Mouse (Mus musculus): Measurements from ENCODE around the gene Carmil1.

Gene Carmil1

GRCm38 (mm10) chr13:24155190-24155589 is 125.4 kb downstream of the Carmil1 start:
- in situ Hi-C loops (cut with MboI, MseI): no loop called here

DNA sequence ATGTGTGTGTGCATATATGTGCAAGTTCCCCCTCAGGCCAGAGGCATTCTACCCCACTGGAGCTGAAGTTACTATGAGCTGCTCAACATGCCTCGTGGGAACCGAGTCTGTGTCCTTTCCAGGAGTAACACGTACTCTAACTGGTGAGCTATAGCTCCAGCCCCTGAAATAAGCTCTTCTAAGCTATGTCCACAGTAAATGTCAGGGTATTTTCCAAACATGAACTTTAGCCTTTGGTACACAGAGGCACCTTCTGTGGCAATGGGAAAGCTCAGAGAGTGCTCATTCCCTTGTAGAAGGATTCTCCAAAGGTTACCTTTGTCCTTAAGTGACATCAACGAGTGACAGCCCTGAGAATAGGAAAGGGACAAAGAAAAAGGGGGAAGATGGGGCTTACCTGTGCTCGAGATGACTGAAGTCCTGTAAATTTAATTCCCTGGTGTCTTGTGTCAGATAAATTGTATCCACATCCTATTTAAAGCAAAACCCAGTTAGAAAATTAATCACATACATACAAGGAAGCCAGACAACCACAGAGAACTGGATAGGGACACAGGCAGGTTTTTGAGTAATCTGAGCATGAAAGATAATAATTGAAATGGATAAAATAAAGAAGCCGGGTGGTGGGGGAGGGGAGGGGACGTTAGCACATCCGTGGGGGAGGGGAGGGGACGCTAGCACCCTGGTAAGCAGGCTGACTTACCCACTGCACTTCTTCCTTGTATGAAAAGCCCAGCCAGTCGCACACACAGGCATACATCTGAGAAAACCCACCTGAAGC is 126.1 kb downstream of the Carmil1 start:
- in situ Hi-C loops (cut with MboI, MseI): no loop called here

GRCm38 (mm10) chr13:24152610-24153009 is 128.0 kb downstream of the Carmil1 start:
- in situ Hi-C loops (cut with MboI, MseI): no loop called here

DNA sequence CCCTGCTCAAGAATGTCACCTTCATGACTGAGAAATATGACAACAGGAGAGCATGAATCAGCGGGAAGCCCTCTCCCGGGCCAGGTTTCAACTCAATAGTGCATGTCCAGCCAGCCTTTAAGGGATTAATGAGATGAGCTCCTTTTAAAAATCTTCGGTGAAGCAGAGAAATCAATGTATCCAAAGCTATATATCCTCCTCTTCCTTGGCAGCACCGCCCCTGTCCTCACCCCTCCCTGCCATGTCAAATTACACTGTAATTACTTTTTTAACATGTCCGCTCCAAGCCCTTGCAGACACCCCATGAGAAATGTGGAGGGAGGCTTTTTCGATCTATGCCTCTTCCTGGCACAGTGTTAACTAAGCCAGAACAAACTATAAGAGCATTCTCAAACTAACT is 129.3 kb downstream of the Carmil1 start:
- in situ Hi-C loops (cut with MboI, MseI): no loop called here

DNA sequence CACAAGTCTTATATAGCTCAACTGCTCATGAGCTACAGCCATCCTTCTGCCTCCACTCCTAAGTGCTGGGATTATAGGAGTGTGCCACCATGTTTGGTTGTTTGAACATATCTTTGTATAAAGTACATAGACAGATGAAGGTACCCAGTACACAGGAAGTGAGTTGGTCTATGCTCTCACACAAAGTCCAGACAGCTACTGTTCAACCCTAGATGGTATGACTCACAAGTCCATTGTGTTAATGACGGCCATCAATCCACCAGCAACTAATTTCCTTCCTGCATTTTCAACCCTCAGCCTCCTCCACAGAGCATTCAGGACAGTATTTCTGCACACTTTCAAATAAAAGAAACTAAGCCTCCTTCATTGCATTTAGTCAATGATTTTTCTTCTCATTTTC is 132.0 kb downstream of the Carmil1 start:
- in situ Hi-C loops (cut with MboI, MseI): no loop called here

- in situ Hi-C loops (cut with MboI, MseI): no loop called here
These were observed 133.6 kb downstream of the Carmil1 start for GRCm38 (mm10) chr13:24147006-24147405.

GRCm38 (mm10) chr13:24146541-24146940 is 134.1 kb downstream of the Carmil1 start:
- in situ Hi-C loops (cut with MboI, MseI): no loop called here

GRCm38 (mm10) chr13:24144858-24145257 is 135.7 kb downstream of the Carmil1 start:
- in situ Hi-C loops (cut with MboI, MseI): no loop called here

DNA sequence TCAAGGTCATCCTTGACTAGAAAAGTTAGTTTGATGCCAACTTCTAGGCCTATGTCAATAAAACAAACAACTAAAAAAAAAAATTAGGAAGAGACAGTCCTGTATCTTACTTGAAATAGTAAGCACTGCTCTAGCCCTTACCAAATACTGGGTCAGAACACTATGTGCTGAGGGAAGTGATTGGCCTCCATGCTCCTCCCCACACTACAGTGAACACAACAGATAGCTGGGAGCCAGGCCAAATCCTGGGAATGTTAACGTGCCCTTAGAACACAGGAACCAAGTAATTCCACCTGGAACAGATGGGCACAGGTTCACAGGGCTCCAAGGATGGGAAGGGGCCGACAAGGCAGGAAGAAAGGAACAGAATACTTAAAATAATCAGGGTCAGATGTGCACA is 136.5 kb downstream of the Carmil1 start:
- in situ Hi-C loops (cut with MboI, MseI): no loop called here

DNA sequence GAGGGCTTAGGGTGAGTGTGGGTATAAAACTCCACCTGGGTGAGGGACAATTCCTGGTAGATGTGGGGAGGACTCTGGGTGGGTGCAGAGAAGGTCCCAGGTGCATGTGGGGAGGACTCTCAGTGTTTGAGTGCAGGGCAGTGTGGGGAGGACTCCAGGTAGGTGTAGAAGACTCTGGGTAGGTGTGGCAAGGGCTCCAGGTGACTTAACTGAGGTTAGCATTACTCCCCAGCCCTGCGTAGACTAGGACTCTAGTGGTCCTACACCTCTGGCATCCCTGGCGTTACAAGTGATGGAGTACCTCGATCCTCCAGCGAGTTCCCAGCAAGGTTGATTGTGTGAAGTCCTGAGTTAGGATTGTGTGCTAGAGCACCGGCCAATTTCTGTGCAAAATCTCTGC is 143.8 kb downstream of the Carmil1 start:
- in situ Hi-C loops (cut with MboI, MseI): no loop called here

GRCm38 (mm10) chr13:24135282-24136230 is 145.0 kb downstream of the Carmil1 start:
- in situ Hi-C loops (cut with MboI, MseI): no loop called here

DNA sequence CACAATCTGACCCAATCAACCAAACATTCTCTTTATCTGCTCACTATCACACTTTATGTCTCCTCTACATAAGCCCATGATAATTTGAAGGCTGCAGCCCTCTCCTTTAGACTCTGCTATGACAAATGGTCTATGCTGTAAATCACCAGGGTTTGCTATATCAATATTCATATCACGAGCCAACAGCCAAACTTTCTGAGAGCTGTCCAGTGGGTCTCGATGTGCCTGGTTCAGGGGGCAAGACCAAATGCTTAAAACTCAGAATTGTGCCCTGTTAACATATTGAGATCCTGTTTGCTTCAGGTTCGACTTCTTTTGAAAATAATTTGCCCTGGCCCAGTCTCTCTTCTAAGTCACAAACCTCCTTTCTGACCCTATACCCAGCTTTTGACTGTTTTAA is 147.7 kb downstream of the Carmil1 start:
- in situ Hi-C loops (cut with MboI, MseI): no loop called here

DNA sequence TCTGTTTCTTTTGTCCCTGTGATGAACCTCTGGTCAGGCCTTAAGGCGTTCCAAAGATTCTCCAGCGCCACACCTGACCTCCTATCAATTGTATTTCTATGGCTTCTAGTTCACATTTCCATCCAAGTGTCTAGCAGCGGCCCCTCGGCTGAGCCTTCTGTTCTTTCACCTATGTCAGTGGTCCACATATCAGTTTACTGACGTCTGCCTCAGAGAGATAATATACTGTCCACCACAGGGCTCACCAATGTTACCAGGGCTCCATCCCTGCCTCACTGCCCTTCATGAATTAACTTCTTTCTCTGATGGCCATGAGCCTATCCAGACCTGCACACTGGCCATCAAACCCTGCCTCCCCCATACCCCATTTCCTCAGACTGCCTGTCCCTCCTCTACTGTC is 149.3 kb downstream of the Carmil1 start:
- in situ Hi-C loops (cut with MboI, MseI): no loop called here

DNA sequence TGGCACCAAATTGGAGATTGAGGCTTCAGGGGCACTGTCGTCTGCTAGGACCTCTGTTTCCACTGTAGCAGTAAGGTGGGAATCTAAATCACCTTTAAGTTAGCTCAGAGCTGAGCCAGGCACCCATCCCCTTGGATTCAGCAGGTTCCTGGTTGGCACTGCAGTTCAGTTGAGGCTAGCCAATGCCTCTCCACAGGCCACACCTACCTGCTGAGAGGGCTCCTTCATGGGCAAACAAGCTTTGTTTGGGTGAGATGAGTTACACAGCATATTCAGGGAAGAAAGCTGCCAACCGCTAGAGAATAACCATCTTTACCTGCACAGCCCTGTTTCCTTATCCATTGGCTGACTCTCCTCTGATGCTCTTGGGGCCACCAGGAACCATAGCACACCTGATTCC is 149.9 kb downstream of the Carmil1 start:
- in situ Hi-C loops (cut with MboI, MseI): no loop called here

DNA sequence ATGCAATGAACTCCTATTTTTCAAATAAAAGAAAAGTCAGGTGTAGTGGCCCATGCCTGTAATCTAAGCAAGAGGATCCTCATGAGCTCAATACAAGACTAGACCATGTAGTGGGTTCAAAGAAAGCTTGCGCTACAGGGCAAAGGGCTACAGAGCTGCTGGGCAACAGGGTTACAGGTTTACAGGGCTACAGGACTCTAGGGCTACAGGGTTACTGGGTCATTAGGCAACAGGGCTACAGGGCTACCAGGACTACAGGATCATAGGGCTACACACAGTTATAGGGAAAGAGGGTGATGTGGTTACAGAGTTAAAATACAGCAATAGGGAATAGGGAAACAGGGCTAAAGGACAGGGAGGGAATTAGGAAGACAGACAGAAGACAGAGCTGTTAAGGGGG is 151.9 kb downstream of the Carmil1 start:
- in situ Hi-C loops (cut with MboI, MseI): no loop called here

DNA sequence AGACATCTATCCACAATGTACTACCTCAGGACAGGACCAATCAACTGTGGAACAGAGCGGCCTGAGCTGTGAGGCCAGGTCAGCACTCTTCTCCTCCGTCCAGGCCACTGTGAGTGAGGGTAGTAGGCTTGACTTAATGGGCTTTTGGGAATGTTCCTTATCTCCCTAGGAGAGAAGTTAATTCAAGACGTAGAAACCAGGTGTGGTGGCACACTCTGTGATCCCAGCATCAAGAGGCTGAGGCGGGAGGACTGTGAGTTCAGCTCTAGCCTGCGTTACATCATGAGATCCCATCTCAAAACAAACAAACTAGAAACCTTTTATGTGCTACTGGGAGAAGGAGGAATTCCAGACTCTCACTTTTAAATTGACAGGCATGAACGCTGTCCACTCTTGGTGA is 154.7 kb downstream of the Carmil1 start:
- in situ Hi-C loops (cut with MboI, MseI): no loop called here

- in situ Hi-C loops (cut with MboI, MseI): no loop called here
These were observed 163.3 kb downstream of the Carmil1 start for GRCm38 (mm10) chr13:24117181-24117812.

- in situ Hi-C loops (cut with MboI, MseI): no loop called here
These were observed 167.8 kb downstream of the Carmil1 start for GRCm38 (mm10) chr13:24112689-24113348.

- in situ Hi-C loops (cut with MboI, MseI): no loop called here
These were observed 170.3 kb downstream of the Carmil1 start for GRCm38 (mm10) chr13:24110329-24110728.

GRCm38 (mm10) chr13:24108282-24108681 is 172.3 kb downstream of the Carmil1 start:
- in situ Hi-C loops (cut with MboI, MseI): no loop called here

DNA sequence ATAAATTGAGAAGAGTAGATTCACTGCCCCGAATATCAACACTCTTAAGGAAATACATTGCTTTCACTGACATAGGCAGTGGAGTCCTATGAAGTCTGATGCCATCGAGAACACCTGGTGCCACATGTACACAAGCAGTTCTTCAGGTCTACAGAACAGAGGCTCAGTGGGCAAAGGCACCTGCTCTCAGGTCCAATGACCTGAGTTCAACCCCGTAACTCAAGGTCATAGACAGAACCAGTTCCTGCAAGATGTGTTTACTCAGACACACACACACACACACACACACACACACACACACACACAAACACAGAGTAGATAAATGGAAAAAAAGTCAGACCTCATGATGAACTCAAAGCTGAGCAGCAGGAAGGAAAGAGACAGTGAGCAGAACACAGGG is 173.5 kb downstream of the Carmil1 start:
- in situ Hi-C loops (cut with MboI, MseI): no loop called here

DNA sequence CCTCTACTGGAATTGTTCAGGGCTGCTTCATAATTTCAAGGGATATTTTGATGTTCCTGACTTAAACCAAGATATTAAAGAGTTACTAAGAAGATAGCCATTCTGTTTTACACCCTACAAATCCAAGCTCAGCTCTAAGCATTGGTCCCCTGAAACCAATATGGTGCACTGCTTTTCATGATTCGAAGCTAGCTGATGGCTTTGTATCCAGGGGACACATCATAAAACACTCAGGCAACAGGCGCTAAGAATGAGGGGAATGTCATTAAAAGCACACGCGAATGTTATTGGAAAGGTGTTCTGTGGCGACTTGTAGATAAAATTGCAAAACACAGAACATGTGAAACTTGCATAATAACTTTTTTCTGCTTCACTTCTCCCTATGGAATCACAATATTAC is 174.8 kb downstream of the Carmil1 start:
- in situ Hi-C loops (cut with MboI, MseI): no loop called here
